Comparison of ENCODE assay signal across 8 mouse cellular contexts in genomic region chr2:92376300-92376699, GRCm38 (mm10). TPM values are rescaled to one million over a fixed set of nuclear protein-coding genes. Genes with fewer than 3 reads are reported as not detected.
A peak's percentile ranks its signal among the peaks of the same experiment; 100 is the strongest.
DNase-seq lines count a peak whose midpoint lies in the region; ATAC-seq and TF ChIP-seq lines count a peak whose summit lies in the region.

No protein-coding gene starts in this region.

- peaks cover 29% of the 10 kb centered on the region for H3K36me3 ChIP-seq in kidney, embryonic 14.5 days (ENCODE audit: control insufficient read depth, insufficient read depth, low read length)
- peaks cover 40% of the 10 kb centered on the region for H3K36me3 ChIP-seq in hindbrain, embryonic 12.5 days
- peaks cover 39% of the 10 kb centered on the region for H3K36me3 ChIP-seq in midbrain, embryonic 12.5 days

- 0 out of 2 replicates have a peak, but pooled peaks cover under 1% of the 10 kb centered on the region for H3K27me3 ChIP-seq in kidney, embryonic 14.5 days (ENCODE audit: control insufficient read depth, insufficient read depth, low read length)
- H3K27me3 ChIP-seq in hindbrain, embryonic 12.5 days: peaks cover 4% of the 10 kb centered on the region
- 0 out of 2 replicates have a peak, but pooled peaks cover under 1% of the 10 kb centered on the region for H3K27me3 ChIP-seq in midbrain, embryonic 12.5 days

- DNase-seq in kidney, adult 11 months: no peak
- no peak for DNase-seq in B cell, adult 2 months
- no peak for DNase-seq in right cerebral cortex, postnatal 14 days
- no peak for DNase-seq in left cerebral cortex, adult 18-20 months (ENCODE audit: low spot score in 2 of 2)

- H3K4me3 ChIP-seq in kidney, embryonic 14.5 days (ENCODE audit: low read length): peak overlapping the region; percentile 78; the same call in 1 of the 2 replicates
- H3K4me3 ChIP-seq in bone marrow macrophage, adult 2 months (ENCODE audit: insufficient read depth, low read length): peak overlapping the region; percentile 91
- H3K4me3 ChIP-seq in hindbrain, embryonic 12.5 days: peak overlapping the region; percentile 83
- peak overlapping the region; percentile 75 for H3K4me3 ChIP-seq in midbrain, embryonic 12.5 days

- H3K4me2 ChIP-seq in kidney, embryonic 14.5 days (replicated peaks; ENCODE audit: low read depth, low read length): peak overlapping the region; percentile 95; the same call in 1 of the 2 replicates
- peak overlapping the region; percentile 95 for H3K4me2 ChIP-seq in hindbrain, embryonic 12.5 days (replicated peaks)
- peak overlapping the region; percentile 95 for H3K4me2 ChIP-seq in midbrain, embryonic 12.5 days (replicated peaks)

- H3K9ac ChIP-seq in kidney, embryonic 14.5 days (ENCODE audit: low read depth, low read length): peak overlapping the region; percentile 74; the same call in 1 of the 2 replicates
- H3K9ac ChIP-seq in hindbrain, embryonic 12.5 days: peak overlapping the region; percentile 82
- peak overlapping the region; percentile 74 for H3K9ac ChIP-seq in midbrain, embryonic 12.5 days (replicated peaks)

- WGBS in kidney, embryonic 14.5 days: 88% methylated on average over 6 of the region's 6 CpGs
- 88% methylated on average over 6 of the region's 6 CpGs for WGBS in hindbrain, embryonic 12.5 days
- 94% methylated on average over 6 of the region's 6 CpGs for WGBS in midbrain, embryonic 12.5 days

- no peaks in the 10 kb centered on the region for H3K9me3 ChIP-seq in kidney, embryonic 14.5 days (ENCODE audit: control insufficient read depth, low read length)
- no peaks in the 10 kb centered on the region for H3K9me3 ChIP-seq in hindbrain, embryonic 12.5 days (replicated peaks)
- no peaks in the 10 kb centered on the region for H3K9me3 ChIP-seq in midbrain, embryonic 12.5 days

- TF ChIP-seq POLR2A in bone marrow macrophage, adult 2 months (IDR thresholded peaks at IDR 0.05; ENCODE audit: borderline replicate concordance, low read depth, low read length): no peak

- peaks cover 21% of the 10 kb centered on the region; the same call in 1 of the 2 replicates for H3K4me1 ChIP-seq in kidney, embryonic 14.5 days (ENCODE audit: control insufficient read depth, insufficient read depth, low read length)
- peaks cover 28% of the 10 kb centered on the region for H3K4me1 ChIP-seq in bone marrow macrophage, adult 2 months (ENCODE audit: control insufficient read depth, insufficient read depth, low read length)
- H3K4me1 ChIP-seq in hindbrain, embryonic 12.5 days: peaks cover 40% of the 10 kb centered on the region
- H3K4me1 ChIP-seq in midbrain, embryonic 12.5 days: peaks cover 43% of the 10 kb centered on the region

- H3K27ac ChIP-seq in kidney, embryonic 14.5 days (ENCODE audit: low read depth, low read length): no peak overlapping the region
- H3K27ac ChIP-seq in bone marrow macrophage, adult 2 months (ENCODE audit: insufficient read depth, low read depth, low read length): no peak overlapping the region
- H3K27ac ChIP-seq in hindbrain, embryonic 12.5 days: no peak overlapping the region
- H3K27ac ChIP-seq in midbrain, embryonic 12.5 days (replicated peaks): no peak overlapping the region

- TF ChIP-seq CTCF in bone marrow macrophage, adult 2 months (IDR thresholded peaks at IDR 0.05; ENCODE audit: low read depth, low read length): no peak

- ATAC-seq in kidney, embryonic 14.5 days (ENCODE audit: low FRiP score, low TSS enrichment): no peak
- ATAC-seq in hindbrain, embryonic 12.5 days (ENCODE audit: low FRiP score): no peak
- ATAC-seq in midbrain, embryonic 12.5 days (ENCODE audit: low FRiP score, low read depth): no peak

RNA-seq across cellular contexts. Expression of gene Large2, which starts 1.6 kb away (rescaled TPM):
- 24.0 and 33.3 TPM in 2 replicates for polyA plus RNA-seq in kidney, embryonic 14.5 days (2014; fragmentation: Nextera tagmentation; extraction: Ambion mirVana)
- polyA plus RNA-seq in bone marrow macrophage, adult 2 months (2012; ENCODE audit: insufficient read depth, insufficient read length, missing spikeins): not detected in 2 replicates
- polyA plus RNA-seq in hindbrain, embryonic 12.5 days (2016; fragmentation: Nextera tagmentation; extraction: Ambion mirVana): 5.4 and 7.0 TPM in 2 replicates
- 4.7 and 7.4 TPM in 2 replicates for polyA plus RNA-seq in midbrain, embryonic 12.5 days (2016; fragmentation: Nextera tagmentation; extraction: Ambion mirVana)
- total RNA-seq in left cerebral cortex, adult 18-20 months (2021): 1 to 10 TPM in 1 of 2 experiments, not detected in 1; 1.0 TPM

RNA-seq across cellular contexts. Expression of gene Pex16, which starts 1.8 kb away (rescaled TPM):
- polyA plus RNA-seq in kidney, embryonic 14.5 days (2014; fragmentation: Nextera tagmentation; extraction: Ambion mirVana): 21.3 and 22.7 TPM in 2 replicates
- polyA plus RNA-seq in bone marrow macrophage, adult 2 months (2012; ENCODE audit: insufficient read depth, insufficient read length, missing spikeins): 14.3 and 17.7 TPM in 2 replicates
- polyA plus RNA-seq in hindbrain, embryonic 12.5 days (2016; fragmentation: Nextera tagmentation; extraction: Ambion mirVana): 23.1 and 25.0 TPM in 2 replicates
- polyA plus RNA-seq in midbrain, embryonic 12.5 days (2016; fragmentation: Nextera tagmentation; extraction: Ambion mirVana): 26.1 and 27.2 TPM in 2 replicates
- total RNA-seq in left cerebral cortex, adult 18-20 months (2021): 10 to 100 TPM; 27.3 to 29.1 TPM

RNA-seq across cellular contexts. Expression of gene 1700029I15Rik, which starts 6.0 kb away (rescaled TPM):
- 2.1 and 2.5 TPM in 2 replicates for polyA plus RNA-seq in kidney, embryonic 14.5 days (2014; fragmentation: Nextera tagmentation; extraction: Ambion mirVana)
- 1.1 and 1.7 TPM in 2 replicates for polyA plus RNA-seq in bone marrow macrophage, adult 2 months (2012; ENCODE audit: insufficient read depth, insufficient read length, missing spikeins)
- polyA plus RNA-seq in hindbrain, embryonic 12.5 days (2016; fragmentation: Nextera tagmentation; extraction: Ambion mirVana): 7.6 and 8.1 TPM in 2 replicates
- polyA plus RNA-seq in midbrain, embryonic 12.5 days (2016; fragmentation: Nextera tagmentation; extraction: Ambion mirVana): 7.4 TPM in 2 replicates
- 1 to 10 TPM; 3.8 to 5.9 TPM for total RNA-seq in left cerebral cortex, adult 18-20 months (2021)

RNA-seq across cellular contexts. Expression of gene Mapk8ip1, which starts 24.8 kb away (rescaled TPM):
- 15.6 and 20.8 TPM in 2 replicates for polyA plus RNA-seq in kidney, embryonic 14.5 days (2014; fragmentation: Nextera tagmentation; extraction: Ambion mirVana)
- 0.25 TPM in 1 of 2 replicates, not detected in the other for polyA plus RNA-seq in bone marrow macrophage, adult 2 months (2012; ENCODE audit: insufficient read depth, insufficient read length, missing spikeins)
- 112 and 115 TPM in 2 replicates for polyA plus RNA-seq in hindbrain, embryonic 12.5 days (2016; fragmentation: Nextera tagmentation; extraction: Ambion mirVana)
- polyA plus RNA-seq in midbrain, embryonic 12.5 days (2016; fragmentation: Nextera tagmentation; extraction: Ambion mirVana): 105 and 112 TPM in 2 replicates
- 100 to 1,000 TPM; 345 to 351 TPM for total RNA-seq in left cerebral cortex, adult 18-20 months (2021)

RNA-seq across cellular contexts. Expression of gene Cry2, which starts 57.5 kb away (rescaled TPM):
- 13.8 and 21.3 TPM in 2 replicates for polyA plus RNA-seq in kidney, embryonic 14.5 days (2014; fragmentation: Nextera tagmentation; extraction: Ambion mirVana)
- polyA plus RNA-seq in bone marrow macrophage, adult 2 months (2012; ENCODE audit: insufficient read depth, insufficient read length, missing spikeins): 5.4 and 5.8 TPM in 2 replicates
- polyA plus RNA-seq in hindbrain, embryonic 12.5 days (2016; fragmentation: Nextera tagmentation; extraction: Ambion mirVana): 38.1 and 39.9 TPM in 2 replicates
- polyA plus RNA-seq in midbrain, embryonic 12.5 days (2016; fragmentation: Nextera tagmentation; extraction: Ambion mirVana): 36.1 and 37.7 TPM in 2 replicates
- total RNA-seq in left cerebral cortex, adult 18-20 months (2021): 100 to 1,000 TPM; 124 to 136 TPM
